Mouse (Mus musculus): ENCODE measurements at regions not wholly inside any gene's neighbourhood (a gene's known extent, or its start where the extent isn't known, plus 50 kb on each side); places are given as distances from the start of the nearest gene placed in this dataset.

DNA sequence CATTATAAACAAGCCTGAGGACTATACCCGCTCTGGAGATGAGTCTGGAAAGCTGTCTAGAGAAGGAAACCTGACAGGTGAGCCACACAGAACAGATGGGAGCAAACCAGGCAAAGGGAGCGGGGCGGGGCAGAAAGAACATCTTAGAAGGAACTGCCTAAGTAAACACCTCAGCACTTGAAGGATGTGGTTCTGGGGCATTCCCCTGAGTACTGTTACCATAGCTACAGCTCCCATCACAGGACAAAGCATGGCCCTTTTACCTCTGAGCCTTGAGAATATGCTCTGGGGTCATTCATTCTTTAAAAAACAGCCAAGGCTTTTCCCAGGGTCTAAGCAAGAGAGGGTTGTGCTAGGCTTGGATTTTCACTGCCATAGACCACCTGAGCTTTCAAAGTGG lies 127.6 kb downstream of the Rpap3 start:
- DNase-seq (ENCODE audit: low read depth) = no peak

DNA sequence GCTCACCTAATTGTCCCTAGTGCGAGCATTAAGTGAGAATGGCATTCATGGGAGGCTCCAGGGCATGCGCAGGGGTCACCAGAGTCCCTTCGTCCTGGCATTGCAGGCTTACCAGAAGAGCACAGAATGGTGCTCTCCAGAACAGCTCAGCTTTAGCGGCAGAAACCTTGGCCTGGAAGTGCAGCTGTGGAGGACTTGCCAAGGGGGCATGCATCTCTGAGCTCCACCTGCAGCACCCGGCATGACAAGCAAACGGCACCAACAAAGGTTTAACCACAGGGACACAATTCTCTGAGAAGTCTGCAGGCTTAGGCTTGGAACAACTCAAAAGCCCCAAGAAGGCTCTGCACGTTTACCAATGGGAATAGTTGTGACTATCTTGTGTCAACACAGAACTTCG lies 128.4 kb downstream of the Rpap3 start:
- DNase-seq (ENCODE audit: low read depth) = no peak

DNA sequence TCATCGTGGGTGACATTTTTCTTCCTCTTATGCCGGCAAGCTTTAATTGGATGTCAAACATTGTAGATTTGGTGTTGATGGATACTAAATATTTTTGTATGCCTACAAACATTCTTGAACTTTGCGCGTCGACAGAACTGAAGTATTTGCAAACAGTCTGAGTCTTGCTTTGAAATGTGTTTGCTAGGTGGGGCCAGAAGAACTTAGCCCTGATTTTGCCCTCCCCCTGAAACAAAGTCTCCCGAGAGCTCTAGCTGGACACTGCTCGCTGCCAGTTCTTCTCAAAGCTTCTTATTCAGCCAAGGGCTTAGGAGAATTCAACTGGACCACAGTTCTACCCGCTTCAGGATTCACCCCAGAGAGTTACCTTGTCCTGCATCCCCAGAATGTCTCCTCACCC lies 133.0 kb downstream of the Rpap3 start:
- no peak for DNase-seq (ENCODE audit: low read depth)

DNA sequence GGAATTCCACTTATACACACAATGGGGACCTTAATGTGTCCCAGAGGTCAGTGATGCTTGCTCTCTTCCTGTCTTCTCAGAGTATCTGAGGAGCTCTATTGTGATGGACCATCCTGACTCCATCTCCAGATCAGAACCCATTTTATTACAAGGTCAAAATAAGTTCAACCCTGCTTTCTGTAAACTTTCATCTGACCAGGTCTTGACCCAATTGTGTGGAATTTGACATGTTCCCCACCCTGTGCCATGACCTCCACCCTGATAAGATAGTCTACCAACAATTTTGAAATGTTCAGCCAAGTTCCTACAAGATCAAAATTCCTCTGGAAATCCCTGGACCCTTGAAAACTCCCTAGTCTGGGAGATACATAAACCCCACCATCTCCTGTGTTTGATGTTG lies 133.7 kb downstream of the Rpap3 start:
- DNase-seq (ENCODE audit: low read depth) = no peak

DNA sequence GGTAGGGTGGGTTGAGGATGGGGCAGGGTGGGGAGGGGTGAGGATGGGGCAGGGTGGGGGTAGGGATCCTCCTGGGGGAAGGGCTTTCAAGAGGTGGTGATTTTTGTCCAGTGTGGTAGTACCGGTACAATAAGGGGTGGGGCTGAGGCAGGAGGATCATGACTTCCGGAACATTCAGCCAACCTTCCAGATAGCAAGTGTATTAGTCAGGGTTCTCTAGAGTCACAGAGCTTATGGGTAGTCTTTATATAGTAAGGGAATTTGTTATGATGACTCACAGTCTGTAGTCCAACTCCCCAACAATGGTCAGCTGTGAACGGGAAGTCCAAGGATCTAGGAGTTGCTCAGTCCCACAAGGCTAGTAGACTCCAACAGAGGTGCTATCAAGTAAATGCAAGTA lies 145.5 kb downstream of the Rpap3 start:
- DNase-seq (ENCODE audit: low read depth) = no peak

DNA sequence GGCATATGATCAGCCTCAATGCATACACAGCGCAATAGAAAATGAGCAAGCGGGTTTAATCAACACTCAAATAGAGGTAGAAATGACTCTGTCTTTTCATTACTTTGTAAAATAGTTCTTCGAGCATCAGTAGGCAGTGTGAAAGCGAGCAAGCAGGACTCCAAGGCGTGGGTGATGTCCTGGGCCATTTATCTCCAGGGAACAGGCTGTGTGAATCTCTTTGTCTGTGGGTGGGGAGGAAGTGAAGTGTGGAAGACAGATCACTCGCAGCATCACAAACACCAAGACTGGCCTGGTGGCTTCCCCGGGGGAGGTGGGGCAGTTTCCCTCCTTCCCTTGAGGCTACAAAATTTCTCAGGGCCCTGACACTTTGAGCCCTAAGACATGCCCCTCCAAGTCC lies 146.9 kb downstream of the Rpap3 start:
- no peak for DNase-seq (ENCODE audit: low read depth)

DNA sequence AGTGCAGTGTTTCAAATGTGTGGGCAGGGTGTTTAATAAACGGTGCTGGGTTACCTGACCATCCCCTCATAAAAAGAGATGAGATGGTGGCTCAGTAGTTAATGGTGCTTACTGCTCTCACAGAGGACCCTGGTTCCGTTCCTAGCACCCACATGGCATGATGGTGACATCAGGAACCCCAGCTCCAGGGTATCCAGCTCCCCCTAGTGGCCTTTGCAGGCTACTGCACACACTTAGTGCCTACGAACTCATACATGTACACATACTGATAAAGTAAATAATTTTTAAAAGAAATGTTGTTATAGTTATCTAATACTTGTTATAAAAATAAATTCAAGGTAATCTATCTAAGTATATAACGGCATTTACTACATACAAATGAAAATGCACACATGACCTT lies 157.3 kb downstream of the Rpap3 start:
- no peak for DNase-seq (ENCODE audit: low read depth)

DNA sequence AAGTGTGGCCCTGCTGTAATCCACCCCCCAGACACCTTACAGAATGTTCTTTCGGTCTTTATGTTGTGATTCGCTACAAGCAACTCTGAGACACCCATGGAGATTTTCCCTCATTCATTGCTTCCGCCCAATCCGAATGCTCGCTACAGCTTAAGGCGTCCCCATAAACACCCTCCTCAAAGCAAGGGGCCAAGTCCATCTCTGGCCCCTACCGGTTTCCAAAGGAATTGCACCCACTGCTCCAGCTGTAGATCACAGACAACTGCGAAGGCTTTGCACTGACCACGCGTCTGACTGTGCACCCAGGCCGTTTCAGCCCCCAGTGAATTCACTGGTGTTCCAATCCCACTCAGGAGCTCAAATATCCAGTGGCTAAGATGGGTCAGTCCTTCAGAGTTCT lies 160.6 kb downstream of the Rpap3 start:
- no peak for DNase-seq (ENCODE audit: low read depth)

DNA sequence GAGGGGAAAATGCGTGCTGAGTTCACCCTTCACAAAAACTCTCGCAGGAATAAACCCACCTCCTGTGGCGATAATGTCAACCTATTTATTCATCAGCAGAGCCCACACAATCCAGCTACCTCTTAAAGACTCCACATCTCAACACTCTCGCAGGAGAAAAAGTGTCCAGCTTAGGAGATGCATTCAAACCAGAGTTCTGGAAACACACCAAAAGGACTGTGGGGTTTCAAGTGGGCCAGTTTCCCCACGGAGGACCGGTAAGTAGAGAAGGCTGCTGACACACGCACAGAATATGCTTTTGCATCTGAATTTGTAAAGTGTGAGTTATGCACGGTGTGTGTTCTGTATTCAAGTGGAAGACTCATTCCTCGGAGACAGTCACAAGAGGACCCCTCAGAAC lies 164.0 kb downstream of the Rpap3 start:
- DNase-seq (ENCODE audit: low read depth) = no peak

DNA sequence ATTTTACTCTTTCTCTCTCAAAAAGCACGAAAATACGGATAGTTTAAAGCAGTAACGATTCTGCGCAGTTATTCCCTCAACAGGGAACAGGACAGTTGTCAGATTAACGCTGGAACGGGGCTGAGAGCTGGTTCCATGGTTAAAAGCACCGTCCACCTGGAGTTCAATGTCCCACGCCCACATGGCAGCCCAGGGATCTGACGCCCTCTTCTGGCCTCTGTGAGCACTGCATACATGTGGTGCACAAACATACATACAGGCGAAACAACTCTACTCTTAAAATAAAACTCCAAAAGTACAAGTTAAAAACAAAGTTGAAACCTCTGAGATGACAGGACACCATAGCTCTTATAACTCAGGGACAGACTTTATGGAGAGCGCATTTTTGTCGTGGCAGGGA lies 169.5 kb downstream of the Rpap3 start:
- DNase-seq (ENCODE audit: low read depth) = no peak

DNA sequence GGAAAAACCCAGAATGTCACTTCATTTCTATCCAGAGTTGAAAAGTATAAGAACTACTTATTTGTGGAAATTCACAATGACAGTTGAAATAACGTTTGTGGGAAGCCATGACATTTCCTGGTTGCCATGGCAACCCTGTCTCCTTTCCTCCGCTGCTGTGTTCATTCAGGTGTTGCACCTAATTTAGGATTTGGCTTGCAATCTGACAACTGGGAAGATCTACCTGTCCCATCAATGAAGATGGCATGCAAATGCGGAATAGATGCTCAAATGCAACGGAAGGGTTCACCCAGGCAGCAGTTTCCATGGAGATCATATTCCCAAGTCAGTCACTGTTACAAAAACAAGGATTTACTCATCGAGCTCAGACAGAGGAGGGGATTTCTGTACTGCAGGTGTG lies 170.7 kb downstream of the Rpap3 start:
- no peak for DNase-seq (ENCODE audit: low read depth)

DNA sequence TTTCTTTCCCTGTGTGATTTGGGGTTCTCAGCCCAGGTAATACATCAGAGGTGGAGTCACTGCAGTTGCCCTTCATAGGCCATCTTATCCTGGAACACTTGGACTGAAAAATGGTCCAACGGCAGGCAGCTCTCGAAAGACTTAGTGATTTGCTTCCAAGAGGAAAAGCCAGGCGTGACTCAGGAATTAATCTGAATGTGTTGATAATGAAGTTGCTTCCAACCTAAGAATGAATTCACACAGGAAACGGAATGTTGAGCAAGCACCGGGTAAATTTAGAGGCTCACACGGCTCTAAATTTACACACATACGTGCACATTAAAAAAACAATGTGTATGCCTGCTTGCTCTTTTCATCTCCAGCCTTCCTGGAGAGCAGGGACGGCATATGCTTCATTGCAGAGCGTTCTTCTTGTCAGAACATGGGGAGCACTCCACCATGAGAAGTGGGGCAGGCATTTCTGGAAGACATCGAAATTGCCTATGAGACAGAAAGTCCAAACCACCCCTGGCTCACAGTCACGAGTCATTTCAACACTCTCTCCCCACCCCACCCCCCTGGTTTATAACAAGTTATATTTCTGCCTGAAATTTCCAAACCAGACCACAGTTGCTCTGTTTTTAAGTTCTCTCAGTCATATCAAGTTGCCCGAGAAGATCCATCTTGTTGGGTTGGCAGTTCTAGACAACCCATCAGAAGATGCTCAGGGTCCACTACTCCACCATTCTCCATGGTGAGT lies 171.9 kb downstream of the Rpap3 start:
- DNase-seq (ENCODE audit: low read depth) = no peak

DNA sequence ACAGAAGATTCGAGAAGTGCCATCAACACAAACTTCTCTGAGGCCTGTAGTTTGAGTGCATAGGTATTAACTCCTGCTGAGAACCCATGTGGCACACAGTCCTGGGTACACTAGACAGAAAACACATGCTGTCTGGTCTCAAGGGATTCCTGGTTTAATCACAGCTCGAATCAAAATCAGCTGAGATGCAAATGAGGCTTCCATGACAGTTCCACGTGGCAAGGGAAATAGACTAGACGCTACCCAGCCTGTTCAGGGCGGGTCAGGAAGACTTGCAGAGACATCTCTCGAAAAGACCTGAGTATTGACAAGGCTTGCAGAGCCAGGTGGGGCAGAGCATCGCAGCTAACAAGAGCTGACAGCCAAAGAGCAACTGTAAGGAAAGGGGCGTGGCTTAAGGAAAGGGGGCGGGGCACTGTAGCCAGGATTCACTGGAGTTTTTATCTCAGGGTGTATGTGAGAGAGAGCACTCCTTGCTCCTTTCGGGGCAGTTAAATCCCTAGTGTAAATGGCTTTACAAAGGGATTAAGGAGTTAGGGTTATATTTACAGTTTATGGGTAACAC lies 173.2 kb downstream of the Rpap3 start:
- DNase-seq (ENCODE audit: low read depth) = peak; percentile 3

DNA sequence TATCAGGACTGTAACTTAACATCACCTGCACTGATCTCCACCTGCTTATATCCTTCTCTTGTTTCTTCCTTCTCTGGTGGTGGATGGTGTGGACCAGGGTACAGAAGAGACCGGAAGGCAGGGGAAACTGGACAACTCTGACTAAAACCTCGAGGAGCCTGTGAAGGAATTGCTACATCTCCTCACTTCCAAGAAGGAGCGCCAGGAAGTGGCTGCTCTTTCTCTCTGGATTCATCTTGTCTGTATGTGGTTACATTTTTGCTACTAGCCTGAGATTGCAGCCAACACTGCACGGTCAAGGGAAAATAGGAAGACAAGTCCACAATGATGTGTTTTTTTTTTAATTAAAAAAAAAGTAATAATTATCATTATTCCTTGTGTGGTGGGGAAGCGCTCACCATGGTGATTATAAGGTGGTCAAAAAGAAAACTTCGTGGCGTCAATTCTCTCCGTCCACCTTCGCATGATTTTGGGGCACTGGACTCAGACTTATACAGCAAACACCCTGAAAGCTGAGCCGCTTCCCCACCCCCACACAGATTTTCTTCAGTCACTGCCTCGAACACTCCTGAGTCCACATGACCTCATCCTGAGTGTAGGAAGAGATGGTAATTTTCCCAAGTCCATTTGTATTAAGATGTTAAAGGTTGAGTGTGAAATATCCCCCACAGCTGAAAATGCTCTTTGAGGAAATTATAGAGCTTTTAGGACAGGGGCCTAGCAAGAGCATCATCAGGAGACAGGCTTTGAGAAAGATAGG lies 177.2 kb downstream of the Rpap3 start:
- DNase-seq (ENCODE audit: low read depth) = no peak

DNA sequence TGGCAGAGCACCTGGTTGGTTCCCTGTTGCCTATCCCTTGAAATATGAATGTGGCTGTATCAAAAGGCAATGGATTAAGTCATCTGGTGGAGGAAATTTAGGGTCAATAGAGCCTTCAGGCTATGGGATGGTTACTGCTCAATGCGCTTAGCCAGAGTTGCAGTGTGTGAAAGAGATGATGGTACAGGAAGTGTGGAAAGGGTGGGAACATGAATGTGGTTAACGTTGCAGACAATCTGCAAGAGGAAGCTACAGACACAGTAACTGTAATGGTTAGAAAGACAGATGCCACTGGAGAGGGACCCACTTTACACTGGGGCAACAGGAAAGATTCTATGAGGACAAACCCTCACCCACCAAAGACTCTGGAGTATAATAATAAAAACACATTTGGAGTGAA lies 185.2 kb downstream of the Rpap3 start:
- no peak for DNase-seq (ENCODE audit: low read depth)

DNA sequence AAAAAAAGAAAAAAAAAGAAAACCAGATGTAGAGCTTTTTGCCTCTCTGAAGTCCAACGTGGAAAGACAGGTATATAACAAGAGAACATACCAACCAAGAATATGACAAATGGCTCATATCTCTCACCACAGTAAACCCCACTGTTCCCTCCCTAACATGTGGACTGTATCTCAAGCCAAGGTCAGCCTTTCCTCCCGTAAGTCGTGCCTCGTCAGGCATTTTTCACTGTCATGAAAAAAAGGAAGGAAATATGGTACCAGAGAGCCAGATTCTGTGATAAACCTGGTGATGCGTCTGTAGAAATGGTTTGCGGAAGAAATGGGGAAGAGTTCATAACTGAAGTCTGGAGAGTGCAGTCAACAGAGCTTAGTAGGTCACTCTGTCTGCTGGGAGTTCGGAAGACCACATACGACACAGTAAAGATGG lies 185.7 kb downstream of the Rpap3 start:
- DNase-seq (ENCODE audit: low read depth) = no peak

DNA sequence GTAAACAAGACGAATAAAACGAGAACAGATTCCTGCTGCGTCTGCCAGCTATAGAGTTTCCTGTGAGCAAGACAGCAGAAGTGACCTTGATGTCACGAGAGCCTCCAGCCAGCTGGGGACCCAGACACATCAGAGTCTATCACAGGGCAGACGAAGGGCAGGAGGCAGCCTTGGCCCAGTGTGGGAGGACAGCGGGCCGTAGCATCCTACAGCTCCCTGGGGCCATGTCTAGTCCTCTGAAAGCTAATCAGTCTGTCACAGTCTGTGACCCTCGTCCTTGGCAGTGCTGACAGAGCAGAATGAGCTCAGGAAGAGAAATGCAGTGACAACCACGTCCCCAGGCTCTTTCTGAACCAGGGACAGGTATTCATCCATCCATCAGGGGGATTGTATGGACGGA lies 187.7 kb downstream of the Rpap3 start:
- no peak for DNase-seq (ENCODE audit: low read depth)

DNA sequence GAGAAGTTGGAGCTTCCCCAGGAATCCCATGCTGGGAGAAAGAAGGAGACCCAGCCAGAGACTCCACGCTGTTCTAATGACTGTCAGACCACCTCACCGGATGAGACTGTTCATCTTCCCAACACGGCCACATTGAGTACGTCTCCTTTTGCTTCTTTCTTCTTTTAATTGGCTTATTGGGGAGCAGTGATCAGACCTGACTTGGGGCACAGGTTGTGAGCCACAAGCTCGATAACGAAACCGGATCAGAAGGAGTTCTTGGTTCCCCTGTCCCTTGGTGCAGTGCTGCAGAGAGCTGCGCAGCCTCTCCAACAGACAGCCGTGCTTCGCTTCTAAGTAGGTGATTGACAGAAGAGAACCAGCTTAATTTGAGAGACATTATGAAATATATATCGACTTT lies 188.4 kb downstream of the Rpap3 start:
- no peak for DNase-seq (ENCODE audit: low read depth)

DNA sequence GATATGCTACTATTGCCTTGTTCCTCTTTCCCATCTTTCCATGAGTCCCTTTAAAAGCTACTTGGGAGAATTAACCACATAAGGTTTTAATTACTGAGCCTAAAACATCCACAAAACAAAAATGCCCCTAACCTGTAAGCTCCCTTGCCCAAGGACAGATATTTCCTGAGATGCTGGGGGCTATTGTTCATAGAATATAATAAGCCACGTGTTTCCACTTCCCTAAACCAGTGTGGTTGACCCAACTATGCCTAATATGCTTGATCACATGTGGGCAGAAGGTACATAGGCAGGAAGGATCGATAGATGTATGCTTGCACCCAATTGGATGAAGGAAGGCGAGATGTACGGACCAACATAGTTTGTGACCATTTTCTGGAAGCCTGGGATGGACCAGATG lies 189.9 kb downstream of the Rpap3 start:
- no peak for DNase-seq (ENCODE audit: low read depth)

DNA sequence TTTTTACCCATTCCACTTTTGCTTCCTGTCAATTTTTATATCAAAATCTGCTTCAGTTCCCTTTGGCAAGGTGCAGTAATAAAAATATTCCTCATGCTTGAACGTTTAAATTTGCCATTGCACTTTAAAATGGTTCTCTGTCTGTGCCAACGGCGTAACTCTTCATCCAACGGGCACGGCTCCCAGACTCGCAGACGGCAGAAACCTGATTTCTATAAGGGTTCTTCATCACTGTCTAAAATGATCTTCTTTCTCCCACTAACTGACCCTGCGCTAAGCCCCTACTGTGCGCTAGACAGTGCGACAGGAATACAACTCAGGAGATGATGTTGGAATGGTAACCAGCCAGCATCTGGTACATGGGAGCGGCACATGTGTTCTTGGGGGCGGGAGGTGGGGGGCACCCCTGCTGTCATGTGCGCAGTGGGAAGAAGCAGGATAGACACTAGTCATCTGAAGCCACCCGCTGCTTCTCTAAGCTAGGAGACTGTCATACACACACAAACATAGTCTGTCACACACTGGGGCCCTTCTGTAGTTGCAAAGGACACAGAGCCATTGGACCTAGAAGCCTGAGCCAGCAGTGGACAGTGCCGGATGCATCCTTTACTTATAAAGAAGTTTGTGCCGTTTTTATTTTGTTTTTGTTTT lies 197.8 kb downstream of the Rpap3 start:
- no peak for DNase-seq (ENCODE audit: low read depth)

DNA sequence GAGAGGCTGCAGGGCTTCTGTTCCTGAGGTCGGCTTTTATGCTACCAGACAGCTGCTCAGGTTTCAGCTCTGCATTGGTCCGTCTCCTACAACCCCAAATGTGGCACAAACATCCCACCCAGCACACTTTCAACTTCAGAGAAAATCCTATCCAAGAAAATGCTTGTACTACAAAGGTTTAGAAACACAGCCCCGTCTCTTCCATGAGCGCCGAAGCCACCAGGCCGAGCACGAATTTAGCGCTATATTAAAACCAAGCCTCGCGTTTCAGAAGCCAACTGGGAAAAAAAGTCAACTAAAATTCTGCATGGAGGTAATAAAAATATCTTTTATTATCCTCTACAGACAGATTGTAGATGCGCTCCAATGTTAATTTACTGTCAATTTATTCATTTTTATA lies 198.4 kb downstream of the Rpap3 start:
- DNase-seq (ENCODE audit: low read depth) = no peak

DNA sequence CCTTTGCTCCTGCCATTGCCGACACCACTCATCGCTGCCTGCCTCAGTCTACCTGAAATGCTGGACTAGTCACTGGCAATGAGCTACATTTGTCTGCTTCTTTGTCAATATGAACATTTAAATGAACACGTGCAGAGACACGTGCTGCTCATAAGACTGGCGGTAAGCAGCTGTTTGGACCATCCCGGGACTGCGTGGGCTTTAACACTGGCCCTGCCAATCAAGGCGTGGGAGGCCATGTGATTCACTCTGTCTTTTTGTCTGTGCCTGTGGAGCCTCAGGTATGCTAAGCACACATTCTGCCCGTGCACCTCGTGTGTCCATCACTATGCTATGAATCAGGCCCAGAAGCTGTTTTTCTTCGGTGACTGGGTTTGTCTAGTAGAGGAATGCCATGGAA lies 199.9 kb downstream of the Rpap3 start:
- DNase-seq (ENCODE audit: low read depth) = no peak

DNA sequence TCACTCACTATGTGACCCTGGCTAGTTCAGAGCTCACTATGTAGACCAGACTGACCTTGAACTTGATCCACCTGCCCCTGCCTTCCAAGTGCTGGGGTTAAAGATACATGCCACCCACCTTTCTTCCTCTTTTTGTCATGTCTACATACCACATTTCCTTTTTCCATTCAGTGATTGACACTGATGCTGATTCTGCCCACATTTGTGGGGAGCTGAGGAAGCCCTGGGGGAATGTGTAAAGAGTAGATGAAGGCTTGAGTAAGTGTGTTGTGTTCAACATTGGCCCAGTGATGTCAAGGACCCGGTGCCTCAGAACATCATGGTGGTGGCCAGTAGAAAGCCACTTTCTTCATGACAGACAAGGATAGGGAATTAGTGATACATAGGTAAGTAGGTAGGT lies 201.3 kb downstream of the Rpap3 start:
- no peak for DNase-seq (ENCODE audit: low read depth)
